Mouse (Mus musculus): ENCODE data around the gene Sgo1. TPM values are rescaled to one million over a fixed set of nuclear protein-coding genes. Genes with fewer than 3 reads are reported as not detected.

Sgo1 gene
- 2.2 and 25.0 TPM in 2 replicates for polyA plus RNA-seq (2012; ENCODE audit: low replicate concordance)

DNA sequence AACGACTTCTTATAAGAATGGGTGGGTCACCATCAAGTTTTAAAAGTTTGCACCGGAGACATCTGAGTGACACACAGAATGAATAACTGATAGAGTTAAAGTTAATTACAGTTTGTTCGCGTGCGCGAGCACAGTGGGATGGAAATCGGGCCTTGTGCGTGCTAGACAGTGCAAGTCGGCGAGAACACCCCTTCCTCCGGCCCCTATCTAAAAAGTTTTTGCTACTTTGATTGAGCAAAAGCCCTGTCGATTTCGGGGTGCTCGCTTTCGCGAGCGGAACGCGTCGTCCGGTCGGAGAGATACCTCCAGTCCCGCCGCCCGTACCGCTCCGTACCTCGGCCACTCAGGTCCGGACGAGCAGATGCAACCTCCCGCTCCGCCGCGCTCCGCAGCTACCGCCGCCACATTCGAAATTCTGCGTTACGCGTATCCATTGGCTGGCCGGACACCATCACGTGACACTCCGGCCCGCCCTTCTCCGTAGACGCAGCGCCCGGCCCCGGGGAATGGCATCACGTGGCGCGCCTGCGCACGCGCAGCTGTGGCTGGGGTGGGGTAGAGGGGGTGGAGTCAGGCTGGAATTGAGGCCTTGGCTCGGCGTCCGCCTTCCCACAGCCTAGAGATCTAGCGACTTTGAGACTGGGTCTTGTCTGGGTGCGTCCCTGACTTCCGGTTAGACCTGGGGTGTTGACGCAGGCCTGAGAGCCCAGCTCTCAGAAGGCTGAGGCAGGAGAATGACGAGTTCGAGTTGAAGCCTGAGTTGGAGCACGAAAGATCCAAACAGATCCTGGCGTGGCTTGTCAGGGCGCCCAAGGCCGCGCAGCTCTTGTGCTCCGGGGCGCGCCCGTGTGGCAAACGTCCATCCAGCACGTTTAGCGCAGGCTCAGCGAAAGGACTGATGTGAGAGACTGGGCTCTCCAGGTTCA, at the start of gene Sgo1:
TSS of gene Sgo1 (minus strand) at position 457 of the 926 bp plus-strand sequence.

Other genes starting within 250 kb of the Sgo1 start
- not detected in 2 replicates for gene Efhb, start 226.0 kb downstream of the Sgo1 start, polyA plus RNA-seq (2012; ENCODE audit: low replicate concordance)
- gene Rab5a, start 210.1 kb downstream of the Sgo1 start, polyA plus RNA-seq (2012; ENCODE audit: low replicate concordance), result 6.3 and 7.3 TPM in 2 replicates
- not detected in 2 replicates for gene Pp2d1, start 149.9 kb downstream of the Sgo1 start, polyA plus RNA-seq (2012; ENCODE audit: low replicate concordance)
- gene Kat2b, start 122.5 kb downstream of the Sgo1 start, polyA plus RNA-seq (2012; ENCODE audit: low replicate concordance), result 5.0 and 5.1 TPM in 2 replicates
- not detected in 2 replicates for gene Sult1c2, start 157.0 kb upstream of the Sgo1 start, polyA plus RNA-seq (2012; ENCODE audit: low replicate concordance)

All from leukemia stem cell, adult 10-12 weeks (primary cell).